Mouse (Mus musculus): ENCODE measurements at regions not wholly inside any gene's neighbourhood (a gene's known extent, or its start where the extent isn't known, plus 50 kb on each side); places are given as distances from the start of the nearest gene placed in this dataset.

- no peak for TF ChIP-seq POLR2A (IDR thresholded peaks at IDR 0.05; ENCODE audit: borderline replicate concordance, low read depth, low read length)
- TF ChIP-seq CTCF (IDR thresholded peaks at IDR 0.05; ENCODE audit: low read depth, low read length) = no peak
These were observed 376.9 kb upstream of the Plxna2 start for GRCm38 (mm10) chr1:194241111-194241510.
